Mouse (Mus musculus): ENCODE measurements around the gene Slx4ip.

- TF ChIP-seq CTCF (IDR thresholded peaks at IDR 0.05; ENCODE audit: borderline replicate concordance, control insufficient read depth, extremely low read depth, insufficient read depth, low read length, poor library complexity) (no peak), POLR2A (IDR thresholded peaks at IDR 0.05; ENCODE audit: control insufficient read depth, extremely low read depth, insufficient read depth, low read length, poor library complexity) (0 out of 2 replicates have a peak, but pooled peaks have one; percentile 20)
Measured at GRCm38 (mm10) chr2:137116675-137117320, 225.8 kb downstream of the Slx4ip start.

Measured in thymus, adult 2 months (tissue).